Mouse (Mus musculus): Measurements from ENCODE around the gene Dctd. TPM values are rescaled to one million over a fixed set of nuclear protein-coding genes. Genes with fewer than 3 reads are reported as not detected.

Dctd gene
- polyA plus RNA-seq (2014; fragmentation: Nextera tagmentation; extraction: Ambion mirVana) = 10.4 and 11.4 TPM in 2 replicates

- Histone ChIP-seq H3K4me1 (ENCODE audit: control insufficient read depth, insufficient read depth, low read length) (peaks cover 4% of the 10 kb centered on the region; the same call in 1 of the 2 replicates), H3K4me3 (replicated peaks; ENCODE audit: low read depth, low read length) (peak within 1 kb of the TSS; percentile 24), H3K27me3 (ENCODE audit: control insufficient read depth, insufficient read depth, low read length) (no peaks in the 10 kb centered on the region), H3K36me3 (ENCODE audit: control insufficient read depth, insufficient read depth, low read length) (no peaks in the 10 kb centered on the region), H3K9me3 (ENCODE audit: control insufficient read depth, low read length) (no peaks in the 10 kb centered on the region), H3K4me2 (ENCODE audit: low read length) (peak within 1 kb of the TSS; percentile 51), H3K9ac (replicated peaks; ENCODE audit: low read length) (peak within 1 kb of the TSS; percentile 13; the same call in 1 of the 2 replicates), H3K27ac (replicated peaks; ENCODE audit: low read depth, low read length) (0 out of 2 replicates have a peak within 1 kb of the TSS, but pooled peaks have one; percentile 26)
- ATAC-seq (ENCODE audit: low FRiP score, low TSS enrichment) = no peak
- 92% methylated on average over 12 of the region's 12 CpGs for WGBS
- no peak for DNase-seq
Observed at GRCm38 (mm10) chr8:48098792-48099191, at the start of gene Dctd. Dctd (plus strand) TSS chr8:48099092.

- Histone ChIP-seq H3K4me3 (replicated peaks; ENCODE audit: low read depth, low read length) (no peak overlapping the region), H3K27ac (replicated peaks; ENCODE audit: low read depth, low read length) (no peak overlapping the region), H3K36me3 (ENCODE audit: control insufficient read depth, insufficient read depth, low read length) (no peaks in the 10 kb centered on the region), H3K4me2 (ENCODE audit: low read length) (no peak overlapping the region), H3K4me1 (ENCODE audit: control insufficient read depth, insufficient read depth, low read length) (no peaks in the 10 kb centered on the region), H3K9me3 (ENCODE audit: control insufficient read depth, low read length) (no peaks in the 10 kb centered on the region), H3K9ac (replicated peaks; ENCODE audit: low read length) (no peak overlapping the region), H3K27me3 (ENCODE audit: control insufficient read depth, insufficient read depth, low read length) (no peaks in the 10 kb centered on the region)
- ATAC-seq (ENCODE audit: low FRiP score, low TSS enrichment) (no peak), DNase-seq (no peak)
- WGBS = 91% methylated on average over 5 of the region's 5 CpGs
Observed at GRCm38 (mm10) chr8:48053611-48054010, 45.3 kb upstream of the Dctd start.

- no peaks in the 10 kb centered on the region for H3K4me1 ChIP-seq (ENCODE audit: control insufficient read depth, insufficient read depth, low read length)
- no peak overlapping the region for H3K9ac ChIP-seq (replicated peaks; ENCODE audit: low read length)
- H3K36me3 ChIP-seq (ENCODE audit: control insufficient read depth, insufficient read depth, low read length) = no peaks in the 10 kb centered on the region
- 90% methylated on average over 5 of the region's 5 CpGs for WGBS
- ATAC-seq (ENCODE audit: low FRiP score, low TSS enrichment) (no peak), DNase-seq (no peak)
- H3K9me3 ChIP-seq (ENCODE audit: control insufficient read depth, low read length) = no peaks in the 10 kb centered on the region
- H3K27me3 ChIP-seq (ENCODE audit: control insufficient read depth, insufficient read depth, low read length) = no peaks in the 10 kb centered on the region
- no peak overlapping the region for H3K27ac ChIP-seq (replicated peaks; ENCODE audit: low read depth, low read length)
- no peak overlapping the region for H3K4me2 ChIP-seq (ENCODE audit: low read length)
- no peak overlapping the region for H3K4me3 ChIP-seq (replicated peaks; ENCODE audit: low read depth, low read length)
Observed at GRCm38 (mm10) chr8:48063526-48064072, 35.3 kb upstream of the Dctd start.

- Histone ChIP-seq H3K4me1 (ENCODE audit: control insufficient read depth, insufficient read depth, low read length) (no peaks in the 10 kb centered on the region), H3K9me3 (ENCODE audit: control insufficient read depth, low read length) (no peaks in the 10 kb centered on the region), H3K27ac (replicated peaks; ENCODE audit: low read depth, low read length) (no peak overlapping the region), H3K36me3 (ENCODE audit: control insufficient read depth, insufficient read depth, low read length) (no peaks in the 10 kb centered on the region), H3K9ac (replicated peaks; ENCODE audit: low read length) (no peak overlapping the region), H3K27me3 (ENCODE audit: control insufficient read depth, insufficient read depth, low read length) (no peaks in the 10 kb centered on the region), H3K4me3 (replicated peaks; ENCODE audit: low read depth, low read length) (no peak overlapping the region), H3K4me2 (ENCODE audit: low read length) (no peak overlapping the region)
- no peak for ATAC-seq (ENCODE audit: low FRiP score, low TSS enrichment)
- WGBS = 87% methylated on average over 2 of the region's 2 CpGs
- no peak for DNase-seq
Observed at GRCm38 (mm10) chr8:48074149-48074548, 24.7 kb upstream of the Dctd start.

GRCm38 (mm10) chr8:48082343-48082742 is 16.5 kb upstream of the Dctd start:
- H3K4me1 ChIP-seq (ENCODE audit: control insufficient read depth, insufficient read depth, low read length) = no peaks in the 10 kb centered on the region
- no peaks in the 10 kb centered on the region for H3K27me3 ChIP-seq (ENCODE audit: control insufficient read depth, insufficient read depth, low read length)
- 88% methylated on average over 10 of the region's 10 CpGs for WGBS
- H3K27ac ChIP-seq (replicated peaks; ENCODE audit: low read depth, low read length) = no peak overlapping the region
- H3K4me2 ChIP-seq (ENCODE audit: low read length) = no peak overlapping the region
- no peaks in the 10 kb centered on the region for H3K9me3 ChIP-seq (ENCODE audit: control insufficient read depth, low read length)
- H3K4me3 ChIP-seq (replicated peaks; ENCODE audit: low read depth, low read length) = no peak overlapping the region
- no peak overlapping the region for H3K9ac ChIP-seq (replicated peaks; ENCODE audit: low read length)
- no peak for ATAC-seq (ENCODE audit: low FRiP score, low TSS enrichment)
- H3K36me3 ChIP-seq (ENCODE audit: control insufficient read depth, insufficient read depth, low read length) = no peaks in the 10 kb centered on the region
- DNase-seq = no peak

- Histone ChIP-seq H3K4me2 (ENCODE audit: low read length) (no peak overlapping the region), H3K4me3 (replicated peaks; ENCODE audit: low read depth, low read length) (no peak overlapping the region), H3K4me1 (ENCODE audit: control insufficient read depth, insufficient read depth, low read length) (no peaks in the 10 kb centered on the region), H3K36me3 (ENCODE audit: control insufficient read depth, insufficient read depth, low read length) (no peaks in the 10 kb centered on the region), H3K9ac (replicated peaks; ENCODE audit: low read length) (no peak overlapping the region), H3K27ac (replicated peaks; ENCODE audit: low read depth, low read length) (no peak overlapping the region), H3K27me3 (ENCODE audit: control insufficient read depth, insufficient read depth, low read length) (no peaks in the 10 kb centered on the region), H3K9me3 (ENCODE audit: control insufficient read depth, low read length) (no peaks in the 10 kb centered on the region)
- WGBS = 92% methylated on average over 8 of the region's 8 CpGs
- DNase-seq = no peak
- ATAC-seq (ENCODE audit: low FRiP score, low TSS enrichment) = no peak
Observed at GRCm38 (mm10) chr8:48090661-48091060, 8.2 kb upstream of the Dctd start.

GRCm38 (mm10) chr8:48095378-48095777 is 3.5 kb upstream of the Dctd start:
- Histone ChIP-seq H3K4me3 (replicated peaks; ENCODE audit: low read depth, low read length) (no peak overlapping the region), H3K36me3 (ENCODE audit: control insufficient read depth, insufficient read depth, low read length) (no peaks in the 10 kb centered on the region), H3K9ac (replicated peaks; ENCODE audit: low read length) (no peak overlapping the region), H3K27ac (replicated peaks; ENCODE audit: low read depth, low read length) (no peak overlapping the region), H3K9me3 (ENCODE audit: control insufficient read depth, low read length) (no peaks in the 10 kb centered on the region), H3K4me1 (ENCODE audit: control insufficient read depth, insufficient read depth, low read length) (peaks cover 4% of the 10 kb centered on the region; the same call in 1 of the 2 replicates), H3K27me3 (ENCODE audit: control insufficient read depth, insufficient read depth, low read length) (no peaks in the 10 kb centered on the region), H3K4me2 (ENCODE audit: low read length) (no peak overlapping the region)
- 96% methylated on average over 5 of the region's 5 CpGs for WGBS
- DNase-seq = no peak
- no peak for ATAC-seq (ENCODE audit: low FRiP score, low TSS enrichment)

- H3K9ac ChIP-seq (replicated peaks; ENCODE audit: low read length) = peak overlapping the region; percentile 13; the same call in 1 of the 2 replicates
- H3K27me3 ChIP-seq (ENCODE audit: control insufficient read depth, insufficient read depth, low read length) = no peaks in the 10 kb centered on the region
- H3K4me1 ChIP-seq (ENCODE audit: control insufficient read depth, insufficient read depth, low read length) = peaks cover 4% of the 10 kb centered on the region; the same call in 1 of the 2 replicates
- peak overlapping the region; percentile 51 for H3K4me2 ChIP-seq (ENCODE audit: low read length)
- peak; percentile 90 for ATAC-seq (ENCODE audit: low FRiP score, low TSS enrichment)
- peak; percentile 92 for DNase-seq
- WGBS = 9% methylated on average over 21 of the region's 21 CpGs
- H3K36me3 ChIP-seq (ENCODE audit: control insufficient read depth, insufficient read depth, low read length) = no peaks in the 10 kb centered on the region
- no peaks in the 10 kb centered on the region for H3K9me3 ChIP-seq (ENCODE audit: control insufficient read depth, low read length)
- peak overlapping the region; percentile 24 for H3K4me3 ChIP-seq (replicated peaks; ENCODE audit: low read depth, low read length)
- peak overlapping the region; percentile 26 for H3K27ac ChIP-seq (replicated peaks; ENCODE audit: low read depth, low read length)
Observed at GRCm38 (mm10) chr8:48097131-48097794, 1.6 kb upstream of the Dctd start.
